Mouse (Mus musculus) neural tube, embryonic 12.5 days (tissue): ENCODE results near the gene Fdxr. TPM values are rescaled to one million over a fixed set of nuclear protein-coding genes. Genes with fewer than 3 reads are reported as not detected.

Source experiments
- ATAC-seq: fragments of 200-750 bp; cut with Nextera tagmentation; 2 replicates; pipeline ENCODE4 v1.8.0; 2017; ENCODE audit warnings: low read depth, mild to moderate bottlenecking, moderate TSS enrichment, moderate library complexity; ENCODE audit not compliant: low FRiP score
- H3K27ac ChIP-seq: fragments of 300-500 bp; sonication (generic); 2 replicates; pipeline ENCODE4 v1.5.1; 2016
- H3K27me3 ChIP-seq: fragments of 300-500 bp; sonication (generic); replicated peaks from 2 replicates; pipeline ENCODE4 v1.6.1; 2016; ENCODE audit warnings: mild to moderate bottlenecking
- H3K36me3 ChIP-seq: fragments of 300-500 bp; sonication (generic); 2 replicates; pipeline ENCODE4 v1.6.1; 2016; ENCODE audit warnings: mild to moderate bottlenecking
- H3K4me1 ChIP-seq: fragments of 300-500 bp; sonication (generic); 2 replicates; pipeline ENCODE4 v1.6.1; 2016
- H3K4me2 ChIP-seq: fragments of 300-500 bp; sonication (generic); replicated peaks from 2 replicates; pipeline ENCODE4 v1.6.1; 2016; ENCODE audit warnings: mild to moderate bottlenecking
- H3K4me3 ChIP-seq: fragments of 300-500 bp; sonication (generic); 2 replicates; pipeline ENCODE4 v1.5.1; 2016
- H3K9ac ChIP-seq: fragments of 300-500 bp; sonication (generic); 2 replicates; pipeline ENCODE4 v1.6.1; 2016; ENCODE audit warnings: mild to moderate bottlenecking
- H3K9me3 ChIP-seq: fragments of 300-500 bp; sonication (generic); 2 replicates; pipeline ENCODE4 v1.6.1; 2016; ENCODE audit warnings: mild to moderate bottlenecking
- WGBS: fragments of 180-500 bp; shearing (Covaris S2); methylation state at CpG from one replicate; pipeline ENCODE4 v1.1.7; 2016; 5-methylcytosine and 5-hydroxymethylcytosine counted together
- polyA plus RNA-seq: library from polyadenylated mRNA; unstranded; fragments of >200 nt; fragmentation: Nextera tagmentation; extraction: Ambion mirVana; gene quantifications from 2 replicates; pipeline ENCODE4 v1.2.1, GENCODE M21; 2016

Gene Fdxr
- polyA plus RNA-seq, 1 experiment from 2014 or later, result 16.4 TPM

DNA sequence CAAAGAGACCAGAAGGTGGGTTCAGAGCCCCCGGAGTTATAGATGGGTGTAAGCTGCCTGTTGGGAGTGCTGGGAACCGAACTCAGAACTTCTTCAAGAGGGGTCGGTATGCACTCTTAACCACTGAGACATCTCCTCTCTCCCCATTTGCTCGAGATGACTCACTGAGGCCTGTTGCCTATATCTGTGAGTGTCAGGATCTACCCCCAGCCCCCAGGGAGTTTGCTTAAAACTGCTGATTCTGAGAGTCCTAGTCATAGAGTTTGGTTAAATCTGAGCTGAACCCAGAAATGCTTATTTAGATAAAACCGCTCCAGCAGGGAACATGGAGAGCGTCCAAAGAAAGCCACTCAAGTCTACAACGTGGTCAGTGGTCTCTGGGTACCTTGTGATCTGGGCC lies 2.7 kb downstream of the Fdxr start:
- no peak overlapping the region for H3K27ac ChIP-seq
- H3K36me3 ChIP-seq, result peaks cover 9% of the 10 kb centered on the region; the same call in 1 of the 2 replicates
- 86% methylated on average over 7 of the region's 7 CpGs for WGBS
- H3K9ac ChIP-seq, result no peak overlapping the region
- H3K9me3 ChIP-seq, result no peaks in the 10 kb centered on the region
- peaks cover 22% of the 10 kb centered on the region for H3K4me1 ChIP-seq
- H3K4me3 ChIP-seq, result no peak overlapping the region
- no peak overlapping the region for H3K4me2 ChIP-seq
- ATAC-seq, result no peak
- peaks cover 4% of the 10 kb centered on the region for H3K27me3 ChIP-seq

DNA sequence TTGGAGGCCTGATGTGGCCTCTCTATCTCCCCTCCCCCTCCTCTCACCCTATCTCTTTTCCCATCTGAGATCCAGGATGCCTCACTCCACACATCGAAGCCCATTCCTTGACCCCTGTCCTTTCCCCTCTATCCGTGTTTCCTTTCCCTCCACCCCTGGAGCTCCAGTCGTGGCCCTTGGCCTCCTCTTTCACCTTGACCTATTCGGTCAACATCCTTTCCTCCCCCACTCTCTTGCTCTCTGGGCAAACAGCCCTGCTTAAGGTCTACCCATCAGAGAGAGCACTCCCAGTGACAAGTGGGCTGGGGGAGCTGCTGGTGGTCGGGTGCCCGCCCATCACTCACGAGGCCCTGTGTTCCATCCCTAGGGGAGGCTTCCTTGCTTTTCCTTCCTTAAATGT lies 3.1 kb downstream of the Fdxr start:
- no peak overlapping the region for H3K9ac ChIP-seq
- peaks cover 9% of the 10 kb centered on the region for H3K27me3 ChIP-seq
- H3K4me2 ChIP-seq, result no peak overlapping the region
- H3K9me3 ChIP-seq, result no peaks in the 10 kb centered on the region
- H3K27ac ChIP-seq, result no peak overlapping the region
- 74% methylated on average over 7 of the region's 7 CpGs for WGBS
- peaks cover 22% of the 10 kb centered on the region for H3K4me1 ChIP-seq
- H3K36me3 ChIP-seq, result peaks cover 13% of the 10 kb centered on the region; the same call in 1 of the 2 replicates
- no peak for ATAC-seq
- H3K4me3 ChIP-seq, result no peak overlapping the region

DNA sequence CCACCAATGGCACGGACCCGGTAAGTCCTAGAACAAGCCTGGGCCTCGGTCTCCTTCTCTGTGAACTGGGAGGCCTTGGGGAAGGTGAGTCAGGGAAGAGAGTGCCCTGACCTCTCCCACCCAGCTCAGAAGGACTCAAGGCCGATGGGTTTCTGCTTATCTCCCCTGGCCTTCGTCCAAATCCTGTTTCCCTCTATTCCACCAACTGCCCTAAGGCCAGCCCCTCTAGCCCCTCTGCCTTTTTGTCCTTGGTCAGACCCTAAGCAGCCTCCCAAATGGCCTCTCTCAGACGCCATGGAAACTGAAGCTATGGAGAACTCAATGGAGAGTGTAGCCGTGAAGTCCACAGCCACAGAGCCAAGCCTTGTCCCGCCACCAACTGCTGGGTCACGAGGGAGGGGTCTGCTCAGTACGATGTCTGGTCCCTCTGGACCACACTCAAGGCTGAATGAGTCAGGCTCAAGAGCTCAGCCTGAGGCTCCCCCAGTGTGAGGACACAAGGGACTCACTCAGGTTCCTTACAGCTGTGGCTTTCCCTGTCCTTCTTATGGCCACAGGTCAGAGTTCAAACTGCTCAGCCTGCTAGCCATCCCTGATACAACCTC lies 3.9 kb downstream of the Fdxr start:
- H3K9me3 ChIP-seq, result no peaks in the 10 kb centered on the region
- H3K27me3 ChIP-seq, result peaks cover 16% of the 10 kb centered on the region
- WGBS, result 78% methylated on average over 10 of the region's 10 CpGs
- peaks cover 21% of the 10 kb centered on the region; the same call in 1 of the 2 replicates for H3K36me3 ChIP-seq
- H3K9ac ChIP-seq, result no peak overlapping the region
- ATAC-seq, result no peak
- peaks cover 20% of the 10 kb centered on the region for H3K4me1 ChIP-seq
- no peak overlapping the region for H3K27ac ChIP-seq
- no peak overlapping the region for H3K4me3 ChIP-seq
- H3K4me2 ChIP-seq, result no peak overlapping the region

DNA sequence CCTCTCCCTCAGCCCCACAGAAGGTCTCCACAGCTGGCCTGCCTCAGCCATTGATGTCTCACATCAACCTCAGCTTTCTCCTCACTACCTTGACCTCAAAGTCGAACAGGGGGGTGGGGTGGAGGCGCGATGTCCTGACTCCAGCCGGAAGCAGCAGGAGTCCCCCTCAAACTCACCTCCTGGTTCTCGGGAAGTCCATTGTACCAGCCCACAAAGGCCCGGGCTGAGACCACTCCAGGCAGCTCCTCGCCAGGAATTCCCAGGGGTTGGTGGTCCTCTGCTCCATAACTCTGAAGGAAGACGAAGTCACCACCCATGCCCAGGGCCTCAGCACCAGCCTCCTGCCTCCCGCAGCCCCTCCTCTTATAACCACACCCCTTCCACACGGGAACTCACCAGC lies 5.4 kb downstream of the Fdxr start:
- peaks cover 24% of the 10 kb centered on the region for H3K4me1 ChIP-seq
- H3K27me3 ChIP-seq, result peaks cover 31% of the 10 kb centered on the region
- no peak for ATAC-seq
- no peak overlapping the region for H3K4me3 ChIP-seq
- WGBS, result 72% methylated on average over 10 of the region's 10 CpGs
- no peak overlapping the region for H3K27ac ChIP-seq
- H3K9ac ChIP-seq, result no peak overlapping the region
- H3K4me2 ChIP-seq, result no peak overlapping the region
- H3K9me3 ChIP-seq, result no peaks in the 10 kb centered on the region
- peaks cover 24% of the 10 kb centered on the region; the same call in 1 of the 2 replicates for H3K36me3 ChIP-seq

- 87% methylated on average over 9 of the region's 9 CpGs for WGBS
- no peaks in the 10 kb centered on the region for H3K9me3 ChIP-seq
Observed at GRCm38 (mm10) chr11:115271052-115271451, 5.8 kb downstream of the Fdxr start.

GRCm38 (mm10) chr11:115270148-115270861 lies 6.5 kb downstream of the Fdxr start:
- peaks cover 43% of the 10 kb centered on the region for H3K27me3 ChIP-seq
- no peak overlapping the region for H3K4me3 ChIP-seq
- H3K9ac ChIP-seq, result no peak overlapping the region
- 28% methylated on average over 18 of the region's 19 CpGs for WGBS
- H3K9me3 ChIP-seq, result no peaks in the 10 kb centered on the region
- no peak overlapping the region for H3K27ac ChIP-seq
- H3K4me2 ChIP-seq, result no peak overlapping the region
- H3K4me1 ChIP-seq, result peaks cover 26% of the 10 kb centered on the region
- H3K36me3 ChIP-seq, result peaks cover 24% of the 10 kb centered on the region; the same call in 1 of the 2 replicates
- ATAC-seq, result no peak

More at GRCm38 (mm10) chr11:115271052-115271451, 5.8 kb downstream of the Fdxr start:
- no peak for ATAC-seq
- no peak overlapping the region for H3K27ac ChIP-seq
- H3K9ac ChIP-seq, result no peak overlapping the region
- no peak overlapping the region for H3K4me3 ChIP-seq
- H3K4me2 ChIP-seq, result no peak overlapping the region
- H3K36me3 ChIP-seq, result peaks cover 24% of the 10 kb centered on the region; the same call in 1 of the 2 replicates
- H3K27me3 ChIP-seq, result peaks cover 36% of the 10 kb centered on the region
- H3K4me1 ChIP-seq, result peaks cover 26% of the 10 kb centered on the region

DNA sequence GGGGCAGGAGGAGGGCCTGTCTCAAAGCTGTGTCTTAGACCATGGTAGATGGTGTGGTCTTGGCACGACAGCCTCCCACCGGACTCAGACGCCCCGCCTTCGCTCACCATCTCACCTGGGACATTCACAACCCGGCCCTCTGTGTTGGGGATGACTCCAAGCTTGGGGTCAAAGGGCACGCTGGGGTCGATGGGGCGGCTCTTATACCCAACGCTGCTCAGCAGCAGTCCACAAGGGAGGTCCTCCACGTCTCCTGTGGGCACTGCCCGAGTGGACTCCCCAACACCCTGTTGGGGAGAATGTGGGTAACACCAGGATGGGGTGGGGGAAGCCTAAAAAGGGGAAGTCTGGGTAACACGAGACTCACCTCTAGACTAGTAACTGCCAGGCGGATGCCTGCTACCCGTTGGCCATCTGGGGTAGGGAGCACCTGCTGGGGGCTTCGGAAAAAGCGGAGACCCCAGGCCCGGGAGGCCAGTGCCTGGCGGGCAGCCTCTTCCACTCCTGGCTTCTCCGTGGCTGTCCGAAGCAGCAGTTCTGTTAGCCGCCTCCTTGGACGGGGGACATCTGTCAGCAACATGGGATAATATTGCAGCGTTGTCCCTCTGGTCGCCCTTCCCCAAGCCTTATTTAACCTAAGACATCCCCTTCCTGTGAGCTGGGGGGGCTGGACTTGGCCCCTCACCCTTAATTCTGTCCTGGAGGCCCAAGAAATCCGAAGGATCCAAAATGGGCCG lies 7.4 kb downstream of the Fdxr start:
- Histone ChIP-seq H3K9ac (no peak overlapping the region), H3K4me2 (no peak overlapping the region), H3K4me3 (no peak overlapping the region), H3K27ac (no peak overlapping the region), H3K9me3 (no peaks in the 10 kb centered on the region), H3K27me3 (peaks cover 51% of the 10 kb centered on the region), H3K36me3 (peaks cover 24% of the 10 kb centered on the region; the same call in 1 of the 2 replicates), H3K4me1 (peaks cover 24% of the 10 kb centered on the region)
- no peak for ATAC-seq
- 90% methylated on average over 27 of the region's 27 CpGs for WGBS

DNA sequence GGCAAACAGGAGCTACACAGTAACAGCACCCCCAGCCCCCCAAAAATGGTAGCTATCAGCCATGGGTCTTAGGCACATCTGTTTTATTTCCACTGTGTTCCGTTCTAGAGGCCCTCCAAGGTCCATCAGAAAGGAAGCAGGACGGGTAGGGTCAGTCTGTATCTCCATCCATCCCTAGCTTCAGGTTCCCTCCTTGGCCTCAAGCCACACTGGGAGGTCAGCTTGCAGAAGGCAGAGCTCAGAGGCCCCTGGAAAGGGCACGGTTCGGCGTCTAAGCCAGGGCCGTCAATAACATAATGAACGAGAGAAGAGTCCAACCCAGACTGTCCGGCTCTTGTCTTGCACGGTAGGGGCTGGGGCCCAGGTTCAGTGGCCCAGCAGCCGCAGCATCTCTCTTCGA lies 8.9 kb downstream of the Fdxr start:
- Histone ChIP-seq H3K27me3 (peaks cover 65% of the 10 kb centered on the region), H3K36me3 (peaks cover 24% of the 10 kb centered on the region; the same call in 1 of the 2 replicates), H3K4me1 (peaks cover 24% of the 10 kb centered on the region), H3K4me3 (no peak overlapping the region), H3K9ac (no peak overlapping the region), H3K27ac (no peak overlapping the region), H3K9me3 (no peaks in the 10 kb centered on the region), H3K4me2 (no peak overlapping the region)
- 59% methylated on average over 11 of the region's 11 CpGs for WGBS
- no peak for ATAC-seq

DNA sequence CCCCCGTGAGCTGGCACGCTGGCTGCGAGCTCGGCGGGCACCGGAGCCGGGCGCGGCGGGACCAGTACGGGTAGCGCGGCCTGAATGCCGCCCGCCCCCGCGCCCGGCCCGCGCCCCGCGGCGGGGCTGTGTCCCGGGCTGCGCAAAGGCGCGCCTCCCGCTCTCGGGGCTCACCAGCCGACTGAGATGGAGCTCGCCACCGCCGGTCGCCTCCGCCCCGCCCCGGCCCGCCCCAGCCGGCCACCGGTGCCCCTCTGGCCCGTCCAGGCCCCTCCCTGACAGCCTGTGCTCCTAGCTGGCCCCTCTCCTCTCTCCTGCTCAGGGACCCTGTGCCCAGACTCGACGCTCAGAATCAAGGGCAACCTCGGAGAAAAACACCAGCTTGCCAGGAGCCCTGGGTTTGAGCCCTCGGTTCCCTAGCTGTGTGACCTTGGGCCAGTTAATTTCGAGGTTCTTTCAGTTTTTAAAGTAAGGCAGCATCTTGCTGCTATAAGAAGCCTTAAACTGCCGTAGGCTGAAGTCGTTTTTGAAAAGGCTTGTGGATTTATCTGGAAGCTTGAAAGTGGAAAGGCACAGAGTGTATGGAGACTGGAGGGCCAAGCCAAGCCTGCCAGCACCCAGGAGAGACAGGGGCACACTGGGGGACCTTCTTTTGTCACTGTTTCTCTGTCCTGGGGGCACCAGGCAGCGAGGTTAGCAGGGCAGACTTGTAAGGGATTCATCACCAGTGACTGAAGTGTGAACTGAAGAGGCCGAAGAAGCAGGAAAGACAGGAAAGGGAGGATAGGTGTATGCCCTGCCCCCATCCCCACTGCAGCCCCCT lies 9.6 kb downstream of the Fdxr start, which contains the start of gene Grin2c:
TSS of gene Grin2c (minus strand) at position 183 of the 823 bp plus-strand sequence.
- WGBS, result 5% methylated on average over 50 of the region's 50 CpGs
- no peak within 1 kb of the TSS for H3K27ac ChIP-seq
- peak within 1 kb of the TSS; percentile 32 for H3K4me3 ChIP-seq
- H3K27me3 ChIP-seq, result peaks cover 72% of the 10 kb centered on the region
- no peak for ATAC-seq
- peaks cover 24% of the 10 kb centered on the region for H3K4me1 ChIP-seq
- H3K9ac ChIP-seq, result peak within 1 kb of the TSS; percentile 42
- H3K4me2 ChIP-seq, result peak within 1 kb of the TSS; percentile 65
- H3K9me3 ChIP-seq, result no peaks in the 10 kb centered on the region
- peaks cover 24% of the 10 kb centered on the region; the same call in 1 of the 2 replicates for H3K36me3 ChIP-seq

DNA sequence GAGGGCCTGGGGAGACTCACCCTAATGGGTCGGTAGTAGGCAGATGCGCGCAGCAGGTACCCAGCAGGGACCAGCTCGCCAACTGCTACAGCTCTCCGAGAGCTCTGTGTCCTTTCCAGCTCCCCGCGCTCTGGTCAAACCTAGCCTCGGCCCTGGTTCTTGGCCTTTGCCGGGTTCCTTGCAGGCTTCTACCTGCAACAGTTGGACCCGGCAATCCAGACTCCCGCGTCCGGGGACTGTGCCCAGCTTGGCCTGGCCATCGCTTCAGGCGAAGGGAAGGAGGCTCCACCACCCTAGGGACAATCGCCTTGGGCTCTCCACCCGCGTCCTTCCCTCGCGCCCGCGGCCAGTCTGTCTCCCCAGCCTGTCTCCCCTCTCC lies 10.5 kb downstream of the Fdxr start:
- Histone ChIP-seq H3K9ac (peak overlapping the region; percentile 42; the same call in 1 of the 2 replicates), H3K4me2 (peak overlapping the region; percentile 65), H3K36me3 (peaks cover 20% of the 10 kb centered on the region; the same call in 1 of the 2 replicates), H3K27ac (no peak overlapping the region), H3K9me3 (no peaks in the 10 kb centered on the region), H3K4me3 (peak overlapping the region; percentile 32; the same call in 1 of the 2 replicates), H3K4me1 (peaks cover 24% of the 10 kb centered on the region), H3K27me3 (peaks cover 76% of the 10 kb centered on the region)
- no peak for ATAC-seq
- 3% methylated on average over 22 of the region's 22 CpGs for WGBS

DNA sequence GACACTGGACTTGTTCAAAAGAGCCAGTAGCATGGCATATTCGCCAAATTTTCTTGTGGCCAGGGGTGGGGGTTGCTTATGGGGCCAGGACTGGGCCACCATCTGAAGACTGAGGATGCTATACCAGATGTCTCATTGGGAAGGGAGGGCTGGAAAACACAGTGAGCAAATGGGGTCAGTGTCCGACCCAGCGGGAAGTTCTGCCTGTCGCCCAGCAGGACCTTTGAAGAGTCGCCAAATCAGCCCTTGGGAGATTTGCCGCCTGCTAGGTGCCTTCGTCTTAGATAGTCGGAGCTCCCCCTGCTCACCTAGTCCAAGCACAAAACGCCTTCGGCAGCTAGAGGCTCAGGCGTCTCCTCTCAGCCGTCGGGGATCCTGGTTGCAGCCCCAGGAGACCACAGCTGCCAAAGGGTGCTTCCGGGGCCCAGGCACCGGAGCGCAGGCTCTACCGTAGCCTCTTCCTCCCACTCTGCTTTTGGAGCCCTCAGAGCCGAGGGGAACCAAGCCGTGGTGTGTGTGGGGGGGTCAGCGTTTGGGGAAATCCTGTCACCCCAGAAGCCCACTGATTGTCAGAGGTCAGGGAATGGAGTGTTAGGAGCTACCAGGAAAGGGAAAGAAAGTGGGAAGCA lies 11.0 kb downstream of the Fdxr start:
- Histone ChIP-seq H3K4me3 (no peak overlapping the region; the same call in 1 of the 2 replicates), H3K36me3 (peaks cover 20% of the 10 kb centered on the region; the same call in 1 of the 2 replicates), H3K27ac (no peak overlapping the region), H3K9me3 (no peaks in the 10 kb centered on the region), H3K4me2 (peak overlapping the region; percentile 65), H3K9ac (no peak overlapping the region), H3K4me1 (peaks cover 24% of the 10 kb centered on the region), H3K27me3 (peaks cover 80% of the 10 kb centered on the region)
- 3% methylated on average over 20 of the region's 20 CpGs for WGBS
- ATAC-seq, result no peak
